Mouse (Mus musculus) embryonic facial prominence, embryonic 14.5 days (tissue): ENCODE measurements around the gene Dad1. TPM values are rescaled to one million over a fixed set of nuclear protein-coding genes. Genes with fewer than 3 reads are reported as not detected.
A peak's percentile ranks its signal among the peaks of the same experiment; 100 is the strongest.

Experiments used
- ATAC-seq: fragments of 200-750 bp; cut with Nextera tagmentation; 2 replicates; pipeline ENCODE4 v1.8.0; 2017; ENCODE audit warnings: low read depth, moderate number of reproducible peaks, moderate TSS enrichment
- DNase-seq: peaks from one replicate; pipeline ENCODE4 v3.0.0-alpha.2; 2015; ENCODE audit warnings: low spot score
- H3K27ac ChIP-seq: fragments of 300-500 bp; sonication (generic); replicated peaks from 2 replicates; pipeline ENCODE4 v1.5.1; 2014; ENCODE audit warnings: low read depth, mild to moderate bottlenecking, low read length, moderate library complexity
- H3K27me3 ChIP-seq: fragments of 300-500 bp; sonication (generic); replicated peaks from 2 replicates; pipeline ENCODE4 v1.6.1; 2014; ENCODE audit warnings: low read length; ENCODE audit not compliant: control insufficient read depth, insufficient read depth
- H3K36me3 ChIP-seq: fragments of 300-500 bp; sonication (generic); 2 replicates; pipeline ENCODE4 v1.6.1; 2014; ENCODE audit warnings: low read length, mixed read lengths; ENCODE audit not compliant: control insufficient read depth, insufficient read depth
- H3K4me1 ChIP-seq: fragments of 300-500 bp; sonication (generic); 2 replicates; pipeline ENCODE4 v1.6.1; 2014; ENCODE audit warnings: antibody characterized with exemption, low read length; ENCODE audit not compliant: control insufficient read depth, insufficient read depth
- H3K4me2 ChIP-seq: fragments of 300-500 bp; sonication (generic); 2 replicates; pipeline ENCODE4 v1.6.1; 2014; ENCODE audit warnings: low read depth, mild to moderate bottlenecking, low read length, moderate library complexity, mixed read lengths
- H3K4me3 ChIP-seq: fragments of 300-500 bp; sonication (generic); 2 replicates; pipeline ENCODE4 v1.5.1; 2014; ENCODE audit warnings: low read depth, mild to moderate bottlenecking, low read length
- H3K9ac ChIP-seq: fragments of 300-500 bp; sonication (generic); 2 replicates; pipeline ENCODE4 v1.6.1; 2014; ENCODE audit warnings: low read depth, mild to moderate bottlenecking, low read length, moderate library complexity, mixed read lengths
- H3K9me3 ChIP-seq: fragments of 300-500 bp; sonication (generic); 2 replicates; pipeline ENCODE4 v1.6.1; 2016; ENCODE audit warnings: low read length; ENCODE audit not compliant: control insufficient read depth
- WGBS: fragments of 180-500 bp; shearing (Covaris S2); extraction: QIAGEN DNeasy Blood & Tissue Kit; methylation state at CpG from one replicate; pipeline ENCODE4 v1.1.7; 2014; 5-methylcytosine and 5-hydroxymethylcytosine counted together
- polyA plus RNA-seq: library from polyadenylated mRNA; unstranded; fragments of >200 nt; fragmentation: Nextera tagmentation; extraction: Ambion mirVana; gene quantifications from 2 replicates; pipeline ENCODE4 v1.2.1, GENCODE M21; 2014

Dad1 gene
- polyA plus RNA-seq, 1 experiment from 2014 or later: 436 TPM

DNA sequence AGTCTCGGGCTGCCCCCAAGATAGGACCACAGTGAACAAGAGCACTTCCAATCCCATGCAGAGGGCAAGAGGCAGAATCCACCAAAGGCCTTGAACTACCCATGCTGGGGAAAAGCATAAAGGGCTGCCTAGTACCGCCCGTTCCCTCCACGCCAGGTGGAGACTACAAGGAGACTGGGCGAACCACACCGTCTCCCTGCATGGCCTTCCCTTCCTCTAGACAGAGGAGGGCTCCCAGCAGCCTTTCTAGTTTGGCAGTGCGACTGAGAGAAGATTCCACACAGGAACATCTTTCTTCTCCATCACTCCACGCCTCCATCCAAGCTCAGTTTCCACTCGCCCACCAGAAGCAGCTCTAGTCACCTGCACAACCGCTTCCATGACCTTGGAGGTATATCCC lies 14.1 kb upstream of the Dad1 start:
- 90% methylated on average over 10 of the region's 10 CpGs for WGBS
- no peaks in the 10 kb centered on the region for H3K27me3 ChIP-seq
- H3K9me3 ChIP-seq: no peaks in the 10 kb centered on the region
- no peak for DNase-seq
- H3K9ac ChIP-seq: no peak overlapping the region
- no peak overlapping the region for H3K4me2 ChIP-seq
- H3K4me3 ChIP-seq: no peak overlapping the region
- no peak overlapping the region for H3K27ac ChIP-seq
- H3K36me3 ChIP-seq: peaks cover 37% of the 10 kb centered on the region
- H3K4me1 ChIP-seq: no peaks in the 10 kb centered on the region
- ATAC-seq: no peak

GRCm38 (mm10) chr14:54265951-54266350 lies 12.0 kb upstream of the Dad1 start:
- no peak overlapping the region for H3K4me2 ChIP-seq
- H3K4me3 ChIP-seq: no peak overlapping the region
- H3K36me3 ChIP-seq: peaks cover 42% of the 10 kb centered on the region
- H3K9me3 ChIP-seq: no peaks in the 10 kb centered on the region
- no peak overlapping the region for H3K27ac ChIP-seq
- H3K27me3 ChIP-seq: no peaks in the 10 kb centered on the region
- H3K4me1 ChIP-seq: no peaks in the 10 kb centered on the region
- no peak for ATAC-seq
- WGBS: 70% methylated on average over 6 of the region's 6 CpGs
- DNase-seq: no peak
- H3K9ac ChIP-seq: no peak overlapping the region

DNA sequence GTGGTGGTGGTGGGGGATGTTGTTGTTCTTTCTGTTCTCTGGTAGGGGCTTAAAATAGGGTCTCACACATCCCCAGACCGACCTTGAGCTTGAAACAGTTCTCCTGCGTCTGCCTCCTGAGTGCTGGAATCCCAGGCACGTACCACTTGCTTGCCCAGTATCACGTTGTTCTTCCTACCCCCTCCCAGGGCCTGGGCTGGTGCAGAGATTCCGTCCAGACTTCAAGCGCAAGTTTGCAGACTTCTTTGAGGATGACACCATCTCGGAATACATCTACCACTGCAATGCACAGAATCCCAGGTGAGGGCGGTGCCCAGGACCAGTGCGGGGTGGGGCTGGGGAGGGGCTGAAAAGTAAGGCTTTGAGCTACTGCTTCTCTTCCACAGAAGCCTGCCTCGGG lies 11.2 kb upstream of the Dad1 start:
- no peak for DNase-seq
- no peak overlapping the region for H3K4me2 ChIP-seq
- H3K4me1 ChIP-seq: peaks cover 4% of the 10 kb centered on the region
- no peak overlapping the region for H3K9ac ChIP-seq
- no peaks in the 10 kb centered on the region for H3K27me3 ChIP-seq
- peaks cover 42% of the 10 kb centered on the region for H3K36me3 ChIP-seq
- no peak overlapping the region for H3K27ac ChIP-seq
- 52% methylated on average over 10 of the region's 10 CpGs for WGBS
- no peaks in the 10 kb centered on the region for H3K9me3 ChIP-seq
- H3K4me3 ChIP-seq: no peak overlapping the region
- no peak; the same call in 1 of the 2 replicates for ATAC-seq

GRCm38 (mm10) chr14:54264231-54264630 lies 10.3 kb upstream of the Dad1 start:
- no peaks in the 10 kb centered on the region for H3K9me3 ChIP-seq
- DNase-seq: no peak
- H3K36me3 ChIP-seq: peaks cover 42% of the 10 kb centered on the region
- H3K4me3 ChIP-seq: no peak overlapping the region
- no peak overlapping the region for H3K4me2 ChIP-seq
- ATAC-seq: no peak
- H3K4me1 ChIP-seq: peaks cover 9% of the 10 kb centered on the region
- no peak overlapping the region for H3K9ac ChIP-seq
- WGBS: 92% methylated on average over 7 of the region's 7 CpGs
- H3K27ac ChIP-seq: no peak overlapping the region
- H3K27me3 ChIP-seq: no peaks in the 10 kb centered on the region

- WGBS: 89% methylated on average over 6 of the region's 6 CpGs
Observed at GRCm38 (mm10) chr14:54263099-54263498, 9.2 kb upstream of the Dad1 start.

DNA sequence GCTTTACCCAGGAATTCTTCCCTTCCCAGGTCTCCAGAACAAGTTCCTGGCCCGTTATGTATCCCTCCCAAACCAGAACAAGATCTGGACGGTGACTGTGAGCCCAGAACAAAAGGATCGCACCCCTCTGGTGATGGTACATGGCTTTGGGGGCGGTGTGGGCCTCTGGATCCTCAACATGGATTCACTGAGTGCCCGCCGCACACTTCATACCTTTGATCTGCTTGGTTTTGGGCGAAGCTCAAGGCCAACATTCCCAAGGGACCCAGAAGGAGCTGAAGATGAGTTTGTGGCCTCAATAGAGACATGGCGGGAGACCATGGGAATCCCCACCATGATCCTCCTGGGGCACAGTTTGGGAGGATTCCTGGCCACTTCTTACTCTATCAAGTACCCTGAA lies 8.7 kb upstream of the Dad1 start:
- DNase-seq (no peak), ATAC-seq (no peak)
- Histone ChIP-seq H3K9ac (no peak overlapping the region), H3K4me2 (no peak overlapping the region), H3K27me3 (no peaks in the 10 kb centered on the region), H3K27ac (no peak overlapping the region), H3K4me1 (peaks cover 9% of the 10 kb centered on the region), H3K4me3 (no peak overlapping the region), H3K36me3 (peaks cover 26% of the 10 kb centered on the region), H3K9me3 (no peaks in the 10 kb centered on the region)
- WGBS: 90% methylated on average over 7 of the region's 8 CpGs

More at GRCm38 (mm10) chr14:54263099-54263498, 9.2 kb upstream of the Dad1 start:
- Histone ChIP-seq H3K4me2 (no peak overlapping the region), H3K27me3 (no peaks in the 10 kb centered on the region), H3K9me3 (no peaks in the 10 kb centered on the region), H3K27ac (no peak overlapping the region), H3K4me3 (no peak overlapping the region), H3K4me1 (peaks cover 9% of the 10 kb centered on the region), H3K9ac (no peak overlapping the region), H3K36me3 (peaks cover 31% of the 10 kb centered on the region)
- ATAC-seq (no peak), DNase-seq (no peak)

- Histone ChIP-seq H3K27ac (no peak overlapping the region), H3K9ac (no peak overlapping the region), H3K9me3 (no peaks in the 10 kb centered on the region), H3K4me3 (no peak overlapping the region), H3K36me3 (peaks cover 17% of the 10 kb centered on the region; the same call in 1 of the 2 replicates), H3K4me1 (peaks cover 9% of the 10 kb centered on the region), H3K4me2 (no peak overlapping the region), H3K27me3 (no peaks in the 10 kb centered on the region)
- WGBS: 86% methylated on average over 2 of the region's 2 CpGs
- ATAC-seq: no peak
- DNase-seq: no peak
Observed at GRCm38 (mm10) chr14:54261386-54261785, 7.5 kb upstream of the Dad1 start.

GRCm38 (mm10) chr14:54260196-54260595 lies 6.3 kb upstream of the Dad1 start:
- 63% methylated on average over 2 of the region's 2 CpGs for WGBS
- H3K4me1 ChIP-seq: peaks cover 9% of the 10 kb centered on the region
- peak overlapping the region; percentile 71; the same call in 1 of the 2 replicates for H3K9ac ChIP-seq
- ATAC-seq: no peak
- H3K4me3 ChIP-seq: peak overlapping the region; percentile 64
- no peak for DNase-seq
- H3K9me3 ChIP-seq: no peaks in the 10 kb centered on the region
- no peaks in the 10 kb centered on the region for H3K27me3 ChIP-seq
- peaks cover 17% of the 10 kb centered on the region; the same call in 1 of the 2 replicates for H3K36me3 ChIP-seq
- H3K27ac ChIP-seq: no peak overlapping the region
- H3K4me2 ChIP-seq: peak overlapping the region; percentile 71

- Histone ChIP-seq H3K4me2 (peak overlapping the region; percentile 71), H3K4me3 (peak overlapping the region; percentile 64), H3K36me3 (peaks cover 17% of the 10 kb centered on the region; the same call in 1 of the 2 replicates), H3K9me3 (no peaks in the 10 kb centered on the region), H3K9ac (peak overlapping the region; percentile 71), H3K27me3 (no peaks in the 10 kb centered on the region), H3K27ac (peak overlapping the region; percentile 56), H3K4me1 (peaks cover 9% of the 10 kb centered on the region)
- ATAC-seq (no peak), DNase-seq (no peak)
- 16% methylated on average over 8 of the region's 8 CpGs for WGBS
Observed at GRCm38 (mm10) chr14:54259722-54260085, 5.8 kb upstream of the Dad1 start.
